Mouse (Mus musculus) embryonic fibroblast, embryonic 13.5 days (primary cell): ENCODE measurements around the gene Dip2b.

Experiments used
- CTCF ChIP-seq: IDR thresholded peaks from 2 replicates; pipeline ENCODE4 v1.5.1; 2011; ENCODE audit warnings: mild to moderate bottlenecking, control low read depth, low read length, moderate library complexity, borderline replicate concordance; ENCODE audit not compliant: insufficient read depth
- POLR2A ChIP-seq: IDR thresholded peaks from 2 replicates; pipeline ENCODE4 v1.6.1; 2011; ENCODE audit warnings: low read depth, mild to moderate bottlenecking, control low read depth, low read length, moderate library complexity

GRCm38 (mm10) chr15:100082052-100082451 is 43.6 kb downstream of the Dip2b start:
- TF ChIP-seq POLR2A = no peak
- TF ChIP-seq CTCF = no peak
